Mouse (Mus musculus) thymus, postnatal 14 days (tissue): ENCODE data around the gene Pld5.
"Not testable (repeated sequence)": the region's sequence is repeated elsewhere in the genome, so short reads cannot be mapped to it uniquely, and the experiment has no call there.

Experiments
- DNase-seq: peaks from one replicate; pipeline ENCODE4 v3.0.0; 2021

Pld5 gene

GRCm38 (mm10) chr1:176036028-176036427 is 239.1 kb downstream of the Pld5 start:
- no peak for DNase-seq

- no peak for DNase-seq
These were observed 240.4 kb downstream of the Pld5 start for GRCm38 (mm10) chr1:176034699-176035098.

- DNase-seq, result no peak
These were observed 241.4 kb downstream of the Pld5 start for GRCm38 (mm10) chr1:176033698-176034097.

- DNase-seq, result no peak
These were observed 246.0 kb downstream of the Pld5 start for GRCm38 (mm10) chr1:176029063-176029462.

- DNase-seq, result no peak
These were observed 246.7 kb downstream of the Pld5 start for GRCm38 (mm10) chr1:176028397-176028796.

GRCm38 (mm10) chr1:176024501-176024900 is 250.6 kb downstream of the Pld5 start:
- no peak for DNase-seq

GRCm38 (mm10) chr1:176018523-176018922 is 256.6 kb downstream of the Pld5 start:
- DNase-seq, result no peak

- no peak for DNase-seq
These were observed 259.0 kb downstream of the Pld5 start for GRCm38 (mm10) chr1:176016076-176016475.

- no peak for DNase-seq
These were observed 261.4 kb downstream of the Pld5 start for GRCm38 (mm10) chr1:176013497-176014268.

- DNase-seq, result no peak
These were observed 263.6 kb downstream of the Pld5 start for GRCm38 (mm10) chr1:176011535-176011934.

GRCm38 (mm10) chr1:176011072-176011471 is 264.0 kb downstream of the Pld5 start:
- DNase-seq, result no peak

- no peak for DNase-seq
These were observed 266.7 kb downstream of the Pld5 start for GRCm38 (mm10) chr1:176008411-176008810.

- no peak for DNase-seq
These were observed 274.5 kb downstream of the Pld5 start for GRCm38 (mm10) chr1:176000599-176000998.

- DNase-seq, result no peak
These were observed 277.9 kb downstream of the Pld5 start for GRCm38 (mm10) chr1:175997076-175997651.

- no peak for DNase-seq
These were observed 286.2 kb downstream of the Pld5 start for GRCm38 (mm10) chr1:175988912-175989311.

GRCm38 (mm10) chr1:175988448-175988847 is 286.7 kb downstream of the Pld5 start:
- DNase-seq, result no peak

- DNase-seq, result not testable (repeated sequence)
These were observed 296.1 kb downstream of the Pld5 start, which contains the start of gene Rbm8a2 for GRCm38 (mm10) chr1:175979014-175979413. Rbm8a2 (minus strand) TSS chr1:175979114.

GRCm38 (mm10) chr1:175970710-175971109 is 304.4 kb downstream of the Pld5 start:
- DNase-seq, result no peak

GRCm38 (mm10) chr1:175967004-175967745 is 307.9 kb downstream of the Pld5 start:
- no peak for DNase-seq

GRCm38 (mm10) chr1:175961786-175962185 is 313.3 kb downstream of the Pld5 start:
- DNase-seq, result no peak

GRCm38 (mm10) chr1:175950851-175951250 is 324.3 kb downstream of the Pld5 start:
- DNase-seq, result no peak

GRCm38 (mm10) chr1:175950421-175950820 is 324.7 kb downstream of the Pld5 start:
- DNase-seq, result no peak

GRCm38 (mm10) chr1:175946718-175947315 is 328.3 kb downstream of the Pld5 start:
- DNase-seq, result no peak
